Mouse (Mus musculus) midbrain, embryonic 14.5 days (tissue): ENCODE measurements around the gene Drap1. TPM values are rescaled to one million over a fixed set of nuclear protein-coding genes. Genes with fewer than 3 reads are reported as not detected.

Source experiments
- ATAC-seq: fragments of 200-750 bp; cut with Nextera tagmentation; 2 replicates; pipeline ENCODE4 v1.8.0; 2017; ENCODE audit warnings: moderate number of reproducible peaks, moderate library complexity; ENCODE audit not compliant: low FRiP score, low TSS enrichment
- DNase-seq: peaks from one replicate; pipeline ENCODE4 v3.0.0-alpha.2; 2015
- H3K27ac ChIP-seq: fragments of 300-500 bp; sonication (generic); replicated peaks from 2 replicates; pipeline ENCODE4 v1.5.1; 2014; ENCODE audit warnings: mild to moderate bottlenecking, low read depth, low read length, moderate library complexity
- H3K27me3 ChIP-seq: fragments of 300-500 bp; sonication (generic); 2 replicates; pipeline ENCODE4 v1.6.1; 2014; ENCODE audit warnings: low read length, control low read depth, mixed read lengths; ENCODE audit not compliant: control insufficient read depth, insufficient read depth
- H3K36me3 ChIP-seq: fragments of 300-500 bp; sonication (generic); 2 replicates; pipeline ENCODE4 v1.6.1; 2014; ENCODE audit warnings: low read length, control low read depth; ENCODE audit not compliant: control insufficient read depth, insufficient read depth
- H3K4me1 ChIP-seq: fragments of 300-500 bp; sonication (generic); 2 replicates; pipeline ENCODE4 v1.6.1; 2014; ENCODE audit warnings: mild to moderate bottlenecking, antibody characterized with exemption, low read length, control low read depth; ENCODE audit not compliant: control insufficient read depth, insufficient read depth
- H3K4me2 ChIP-seq: fragments of 300-500 bp; sonication (generic); 2 replicates; pipeline ENCODE4 v1.6.1; 2014; ENCODE audit warnings: mild to moderate bottlenecking, low read length, moderate library complexity
- H3K4me3 ChIP-seq: fragments of 300-500 bp; sonication (generic); replicated peaks from 2 replicates; pipeline ENCODE4 v1.5.1; 2014; ENCODE audit warnings: low read depth, low read length
- H3K9ac ChIP-seq: fragments of 300-500 bp; sonication (generic); replicated peaks from 2 replicates; pipeline ENCODE4 v1.6.1; 2014; ENCODE audit warnings: mild to moderate bottlenecking, low read length, moderate library complexity
- H3K9me3 ChIP-seq: fragments of 300-500 bp; sonication (generic); 2 replicates; pipeline ENCODE4 v1.6.1; 2016; ENCODE audit warnings: low read length, control low read depth, mixed read lengths; ENCODE audit not compliant: control insufficient read depth
- WGBS: fragments of 180-500 bp; shearing (Covaris S2); extraction: QIAGEN DNeasy Blood & Tissue Kit; methylation state at CpG from one replicate; pipeline ENCODE4 v1.1.7; 2014; 5-methylcytosine and 5-hydroxymethylcytosine counted together
- polyA plus RNA-seq: library from polyadenylated mRNA; unstranded; fragments of >200 nt; fragmentation: Nextera tagmentation; extraction: Ambion mirVana; gene quantifications from 2 replicates; pipeline ENCODE4 v1.2.1, GENCODE M21; 2014

The Drap1 gene
- polyA plus RNA-seq, result 225 and 299 TPM in 2 replicates

- WGBS, result under 1% methylated on average over 82 of the region's 87 CpGs
- H3K36me3 ChIP-seq, result peaks cover 54% of the 10 kb centered on the region
- peak; percentile 91 for ATAC-seq
These were observed at the start of gene Drap1, which contains the start of gene AI837181 for GRCm38 (mm10) chr19:5424782-5425741. TSS of gene Drap1 (minus strand) at chr19:5424979. TSS of gene AI837181 (plus strand) at chr19:5425144.

GRCm38 (mm10) chr19:5473720-5474119 lies 48.9 kb upstream of the Drap1 start, which contains the start of gene Efemp2:
TSS of gene Efemp2 (plus strand) at chr19:5473954.
- Histone ChIP-seq H3K4me3 (peak within 1 kb of the TSS; percentile 53), H3K4me2 (peak within 1 kb of the TSS; percentile 95), H3K36me3 (no peaks in the 10 kb centered on the region), H3K9ac (peak within 1 kb of the TSS; percentile 76), H3K4me1 (peaks cover 21% of the 10 kb centered on the region), H3K27me3 (no peaks in the 10 kb centered on the region), H3K27ac (peak within 1 kb of the TSS; percentile 61), H3K9me3 (no peaks in the 10 kb centered on the region)
- peak; percentile 82 for DNase-seq
- peak; percentile 57; the same call in 1 of the 2 replicates for ATAC-seq
- 2% methylated on average over 22 of the region's 22 CpGs for WGBS

More at GRCm38 (mm10) chr19:5424782-5425741, at the start of gene Drap1, which contains the start of gene AI837181:
- H3K27ac ChIP-seq, result peak within 1 kb of the TSS; percentile 90
- no peaks in the 10 kb centered on the region for H3K9me3 ChIP-seq
- peak within 1 kb of the TSS; percentile 88 for H3K4me2 ChIP-seq
- peaks cover 29% of the 10 kb centered on the region for H3K4me1 ChIP-seq
- DNase-seq, result peak; percentile 99
- H3K4me3 ChIP-seq, result peak within 1 kb of the TSS; percentile 81
- H3K27me3 ChIP-seq, result no peaks in the 10 kb centered on the region
- H3K9ac ChIP-seq, result peak within 1 kb of the TSS; percentile 90

- Histone ChIP-seq H3K4me3 (no peak overlapping the region), H3K4me1 (peaks cover 21% of the 10 kb centered on the region), H3K9ac (no peak overlapping the region), H3K4me2 (no peak overlapping the region), H3K27ac (no peak overlapping the region), H3K36me3 (peaks cover 2% of the 10 kb centered on the region; the same call in 1 of the 2 replicates), H3K27me3 (no peaks in the 10 kb centered on the region), H3K9me3 (no peaks in the 10 kb centered on the region)
- 85% methylated on average over 3 of the region's 3 CpGs for WGBS
- ATAC-seq (no peak), DNase-seq (no peak)
These were observed 48.1 kb upstream of the Drap1 start for GRCm38 (mm10) chr19:5472857-5473256.

- Histone ChIP-seq H3K27ac (no peak overlapping the region), H3K4me1 (peaks cover 21% of the 10 kb centered on the region), H3K9ac (no peak overlapping the region), H3K9me3 (no peaks in the 10 kb centered on the region), H3K4me3 (no peak overlapping the region), H3K4me2 (no peak overlapping the region), H3K27me3 (no peaks in the 10 kb centered on the region), H3K36me3 (peaks cover 12% of the 10 kb centered on the region)
- ATAC-seq, result no peak
- no peak for DNase-seq
- WGBS, result 43% methylated on average over 5 of the region's 5 CpGs
These were observed 47.1 kb upstream of the Drap1 start for GRCm38 (mm10) chr19:5471846-5472245.

GRCm38 (mm10) chr19:5468374-5468773 lies 43.6 kb upstream of the Drap1 start, which contains the start of gene Ctsw:
TSS of gene Ctsw (minus strand) at chr19:5468507.
- no peak for DNase-seq
- ATAC-seq, result no peak
- WGBS, result 64% methylated on average over 5 of the region's 5 CpGs
- Histone ChIP-seq H3K4me1 (peaks cover 6% of the 10 kb centered on the region), H3K9me3 (no peaks in the 10 kb centered on the region), H3K27ac (no peak within 1 kb of the TSS), H3K9ac (no peak within 1 kb of the TSS), H3K36me3 (peaks cover 39% of the 10 kb centered on the region), H3K27me3 (no peaks in the 10 kb centered on the region), H3K4me3 (no peak within 1 kb of the TSS), H3K4me2 (no peak within 1 kb of the TSS)

GRCm38 (mm10) chr19:5466916-5467500 lies 42.2 kb upstream of the Drap1 start:
- H3K4me2 ChIP-seq, result no peak overlapping the region
- H3K9me3 ChIP-seq, result no peaks in the 10 kb centered on the region
- H3K9ac ChIP-seq, result no peak overlapping the region
- ATAC-seq, result no peak
- no peak overlapping the region for H3K27ac ChIP-seq
- 95% methylated on average over 6 of the region's 6 CpGs for WGBS
- no peaks in the 10 kb centered on the region for H3K27me3 ChIP-seq
- H3K4me3 ChIP-seq, result no peak overlapping the region
- DNase-seq, result no peak
- peaks cover 51% of the 10 kb centered on the region for H3K36me3 ChIP-seq
- H3K4me1 ChIP-seq, result peaks cover 6% of the 10 kb centered on the region

- H3K4me3 ChIP-seq, result no peak overlapping the region
- H3K27me3 ChIP-seq, result no peaks in the 10 kb centered on the region
- no peaks in the 10 kb centered on the region for H3K9me3 ChIP-seq
- ATAC-seq, result no peak
- H3K36me3 ChIP-seq, result peaks cover 51% of the 10 kb centered on the region
- WGBS, result 94% methylated on average over 8 of the region's 8 CpGs
- DNase-seq, result no peak
- no peak overlapping the region for H3K27ac ChIP-seq
- peaks cover 15% of the 10 kb centered on the region for H3K4me1 ChIP-seq
- H3K4me2 ChIP-seq, result no peak overlapping the region
- H3K9ac ChIP-seq, result no peak overlapping the region
These were observed 40.3 kb upstream of the Drap1 start for GRCm38 (mm10) chr19:5465037-5465436.

GRCm38 (mm10) chr19:5463791-5464562 lies 39.2 kb upstream of the Drap1 start:
- Histone ChIP-seq H3K9me3 (no peaks in the 10 kb centered on the region), H3K36me3 (peaks cover 51% of the 10 kb centered on the region), H3K27me3 (no peaks in the 10 kb centered on the region), H3K4me2 (peak overlapping the region; percentile 56), H3K27ac (peak overlapping the region; percentile 70), H3K9ac (peak overlapping the region; percentile 59), H3K4me1 (peaks cover 19% of the 10 kb centered on the region), H3K4me3 (peak overlapping the region; percentile 28)
- DNase-seq (peak; percentile 91), ATAC-seq (peak; percentile 61)
- 37% methylated on average over 15 of the region's 15 CpGs for WGBS
